Mouse (Mus musculus) liver, adult 2 months (tissue): ENCODE data around the gene Ms4a6c.

Experiments used
- CTCF ChIP-seq: fragments of 200-500 bp; IDR thresholded peaks from 2 replicates; pipeline ENCODE4 v1.5.1; 2011; ENCODE audit warnings: low read depth, low read length, control low read depth
- POLR2A ChIP-seq: fragments of 200-500 bp; IDR thresholded peaks from 2 replicates; pipeline ENCODE4 v1.6.1; 2011; ENCODE audit warnings: low read length, control low read depth; ENCODE audit not compliant: insufficient read depth; ENCODE audit errors: extremely low read depth

GRCm38 (mm10) chr19:11516845-11517244 lies 47.7 kb downstream of the Ms4a6c start:
- TF ChIP-seq POLR2A: no peak
- no peak for TF ChIP-seq CTCF
